Mouse (Mus musculus): ENCODE measurements around the gene Zfpm1. TPM values are rescaled to one million over a fixed set of nuclear protein-coding genes. Genes with fewer than 3 reads are reported as not detected.
A peak's percentile ranks its signal among the peaks of the same experiment; 100 is the strongest.

Zfpm1 gene
- total RNA-seq, 2 experiments from 2014 or later: 1.7 to 7.9 TPM

- no peak for ATAC-seq (replicated peaks; ENCODE audit: poor library complexity, severe bottlenecking)
Observed at GRCm38 (mm10) chr8:122343341-122343740, 61.4 kb downstream of the Zfpm1 start.

GRCm38 (mm10) chr8:122343758-122344157 lies 61.8 kb downstream of the Zfpm1 start:
- 0 out of 2 replicates have a peak, but pooled peaks have one; percentile 33 for ATAC-seq (replicated peaks; ENCODE audit: poor library complexity, severe bottlenecking)

- no peak for ATAC-seq (replicated peaks; ENCODE audit: poor library complexity, severe bottlenecking)
Observed at GRCm38 (mm10) chr8:122344219-122344618, 62.3 kb downstream of the Zfpm1 start.

- ATAC-seq (replicated peaks; ENCODE audit: poor library complexity, severe bottlenecking): peak; percentile 45; the same call in 1 of the 2 replicates
Observed at GRCm38 (mm10) chr8:122345181-122346095, 63.5 kb downstream of the Zfpm1 start.

GRCm38 (mm10) chr8:122347811-122348552 lies 66.0 kb downstream of the Zfpm1 start:
- no peak for ATAC-seq (replicated peaks; ENCODE audit: poor library complexity, severe bottlenecking)

- ATAC-seq (replicated peaks; ENCODE audit: poor library complexity, severe bottlenecking): peak; percentile 76
Observed at GRCm38 (mm10) chr8:122349357-122350297, 67.7 kb downstream of the Zfpm1 start.

GRCm38 (mm10) chr8:122350309-122351089 lies 68.6 kb downstream of the Zfpm1 start:
- ATAC-seq (replicated peaks; ENCODE audit: poor library complexity, severe bottlenecking): no peak

GRCm38 (mm10) chr8:122354157-122354556 lies 72.2 kb downstream of the Zfpm1 start:
- ATAC-seq (replicated peaks; ENCODE audit: poor library complexity, severe bottlenecking): no peak

- ATAC-seq (replicated peaks; ENCODE audit: poor library complexity, severe bottlenecking): peak; percentile 90
Observed at GRCm38 (mm10) chr8:122355642-122356606, 74.0 kb downstream of the Zfpm1 start.

GRCm38 (mm10) chr8:122357202-122357601 lies 75.3 kb downstream of the Zfpm1 start:
- no peak for ATAC-seq (replicated peaks; ENCODE audit: poor library complexity, severe bottlenecking)

GRCm38 (mm10) chr8:122357641-122358040 lies 75.7 kb downstream of the Zfpm1 start:
- no peak for ATAC-seq (replicated peaks; ENCODE audit: poor library complexity, severe bottlenecking)

GRCm38 (mm10) chr8:122359111-122359775 lies 77.3 kb downstream of the Zfpm1 start:
- ATAC-seq (replicated peaks; ENCODE audit: poor library complexity, severe bottlenecking): no peak

- ATAC-seq (replicated peaks; ENCODE audit: poor library complexity, severe bottlenecking): no peak
Observed at GRCm38 (mm10) chr8:122360696-122361416, 78.9 kb downstream of the Zfpm1 start, which contains the start of gene Trhr2. Gene Trhr2 (minus strand): TSS chr8:122360746.

- ATAC-seq (replicated peaks; ENCODE audit: poor library complexity, severe bottlenecking): no peak
Observed at GRCm38 (mm10) chr8:122362271-122362670, 80.3 kb downstream of the Zfpm1 start.

- ATAC-seq (replicated peaks; ENCODE audit: poor library complexity, severe bottlenecking): no peak
Observed at GRCm38 (mm10) chr8:122362967-122363366, 81.0 kb downstream of the Zfpm1 start.

GRCm38 (mm10) chr8:122368494-122368893 lies 86.6 kb downstream of the Zfpm1 start:
- ATAC-seq (replicated peaks; ENCODE audit: poor library complexity, severe bottlenecking): no peak

GRCm38 (mm10) chr8:122369665-122370064 lies 87.7 kb downstream of the Zfpm1 start:
- peak; percentile 84 for ATAC-seq (replicated peaks; ENCODE audit: poor library complexity, severe bottlenecking)
